Mouse (Mus musculus): ENCODE data around the gene Col4a3bp. TPM values are rescaled to one million over a fixed set of nuclear protein-coding genes. Genes with fewer than 3 reads are reported as not detected.

The Col4a3bp gene
- polyA plus RNA-seq (2012; rRNA removed), result 17.7 and 25.0 TPM in 2 replicates

DNA sequence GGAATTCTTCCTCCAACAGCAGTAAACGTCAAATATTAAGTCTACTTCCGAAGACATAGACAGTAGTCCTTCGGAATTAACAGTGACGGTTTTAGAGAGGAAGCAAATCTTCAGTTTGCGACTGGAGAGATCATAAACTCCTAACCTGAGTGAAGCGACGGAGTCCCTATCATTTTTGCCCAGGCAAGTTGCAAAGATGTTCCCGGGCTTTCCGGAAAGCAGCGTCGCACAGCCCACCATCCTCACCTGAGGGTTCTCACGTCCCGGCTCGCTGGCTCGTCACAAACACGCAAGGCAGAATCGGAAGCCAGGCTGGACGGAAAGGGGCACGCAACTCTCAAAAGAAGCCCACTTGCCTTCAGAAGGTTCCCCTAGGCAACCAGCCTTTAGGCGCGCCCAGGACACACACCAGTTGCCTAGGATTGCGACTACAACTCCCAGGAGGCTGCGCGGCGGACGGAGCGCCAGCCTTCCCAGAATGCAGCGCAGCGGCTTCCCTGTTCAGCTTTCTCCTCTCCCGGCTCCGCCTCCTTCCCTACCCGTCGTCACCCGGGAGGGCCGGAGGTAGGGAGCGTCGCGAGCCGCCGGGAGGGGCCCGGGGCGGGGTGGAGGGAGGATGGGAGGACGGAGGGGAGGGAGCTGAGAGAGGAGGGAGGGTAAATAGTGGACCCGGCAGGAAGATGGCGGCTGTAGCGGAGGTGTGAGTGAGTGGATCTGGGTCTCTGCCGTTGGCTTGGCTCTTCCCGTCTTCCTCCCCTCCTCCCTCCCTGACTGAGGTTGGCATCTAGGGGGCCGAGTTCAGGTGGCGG, at the start of gene Col4a3bp, which contains the start of gene Polk:
Col4a3bp (plus strand) TSS at position 538 of the 809 bp plus-strand sequence.
Polk (minus strand) TSS at position 499 of the 809 bp plus-strand sequence.
- TF ChIP-seq POLR2A (IDR thresholded peaks at IDR 0.05; ENCODE audit: borderline replicate concordance, extremely low read depth, insufficient read depth, insufficient read length, poor library complexity, severe bottlenecking) (peak; percentile 91; the same call in 1 of the 2 replicates), CTCF (IDR thresholded peaks at IDR 0.05; ENCODE audit: borderline replicate concordance, extremely low read depth, insufficient read depth, insufficient read length) (no peak)
- DNase-seq (ENCODE audit: low read depth), result peak; percentile 99

- TF ChIP-seq POLR2A (IDR thresholded peaks at IDR 0.05; ENCODE audit: borderline replicate concordance, extremely low read depth, insufficient read depth, insufficient read length, poor library complexity, severe bottlenecking), result no peak
- TF ChIP-seq CTCF (IDR thresholded peaks at IDR 0.05; ENCODE audit: borderline replicate concordance, extremely low read depth, insufficient read depth, insufficient read length), result no peak
- no peak for DNase-seq (ENCODE audit: low read depth)
Measured at GRCm38 (mm10) chr13:96496630-96497029, 45.8 kb upstream of the Col4a3bp start.

- TF ChIP-seq POLR2A (IDR thresholded peaks at IDR 0.05; ENCODE audit: borderline replicate concordance, extremely low read depth, insufficient read depth, insufficient read length, poor library complexity, severe bottlenecking) (no peak), CTCF (IDR thresholded peaks at IDR 0.05; ENCODE audit: borderline replicate concordance, extremely low read depth, insufficient read depth, insufficient read length) (no peak)
- DNase-seq (ENCODE audit: low read depth), result no peak
Measured at GRCm38 (mm10) chr13:96499891-96500290, 42.5 kb upstream of the Col4a3bp start.

DNA sequence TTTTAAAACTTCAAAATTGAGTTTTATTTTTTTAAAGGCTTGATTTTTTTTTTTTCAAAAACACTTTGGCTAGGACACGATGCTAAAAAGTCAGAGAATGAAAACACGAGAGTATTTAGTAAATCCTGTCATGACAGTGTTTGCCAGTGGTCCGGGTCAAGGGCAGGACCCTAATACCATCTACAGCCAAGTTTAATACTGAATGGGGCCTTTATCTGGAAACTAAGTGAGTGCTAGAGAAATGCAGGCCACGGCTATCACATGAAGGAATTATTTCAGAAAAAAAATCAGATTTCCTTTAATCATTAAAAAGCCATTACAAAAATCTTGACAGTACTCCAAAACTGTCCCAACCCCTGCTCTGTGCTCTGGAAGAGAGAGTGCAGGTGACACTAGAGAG, 36.8 kb upstream of the Col4a3bp start:
- no peak for DNase-seq (ENCODE audit: low read depth)
- TF ChIP-seq CTCF (IDR thresholded peaks at IDR 0.05; ENCODE audit: borderline replicate concordance, extremely low read depth, insufficient read depth, insufficient read length) (no peak), POLR2A (IDR thresholded peaks at IDR 0.05; ENCODE audit: borderline replicate concordance, extremely low read depth, insufficient read depth, insufficient read length, poor library complexity, severe bottlenecking) (no peak)

DNA sequence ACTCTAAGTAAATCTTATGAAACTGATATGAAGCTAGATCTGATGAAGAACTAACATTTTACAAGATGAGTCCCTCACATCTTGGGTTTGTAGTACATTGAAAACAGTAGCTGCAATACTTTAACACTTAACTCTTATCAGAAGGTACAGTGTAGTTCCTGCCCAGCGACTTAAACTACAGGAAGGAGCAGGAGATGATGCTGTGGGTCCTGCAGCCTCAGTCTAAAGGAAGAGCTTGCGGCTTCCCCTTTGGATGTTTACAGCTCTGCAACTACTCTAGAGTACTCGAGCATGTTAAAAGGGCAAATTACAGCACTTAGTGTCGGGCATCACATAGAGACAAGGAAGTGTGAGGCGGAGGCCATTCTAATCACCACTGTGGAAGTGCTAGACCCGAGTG, 36.1 kb upstream of the Col4a3bp start:
- no peak for TF ChIP-seq POLR2A (IDR thresholded peaks at IDR 0.05; ENCODE audit: borderline replicate concordance, extremely low read depth, insufficient read depth, insufficient read length, poor library complexity, severe bottlenecking)
- no peak for TF ChIP-seq CTCF (IDR thresholded peaks at IDR 0.05; ENCODE audit: borderline replicate concordance, extremely low read depth, insufficient read depth, insufficient read length)
- no peak for DNase-seq (ENCODE audit: low read depth)

DNA sequence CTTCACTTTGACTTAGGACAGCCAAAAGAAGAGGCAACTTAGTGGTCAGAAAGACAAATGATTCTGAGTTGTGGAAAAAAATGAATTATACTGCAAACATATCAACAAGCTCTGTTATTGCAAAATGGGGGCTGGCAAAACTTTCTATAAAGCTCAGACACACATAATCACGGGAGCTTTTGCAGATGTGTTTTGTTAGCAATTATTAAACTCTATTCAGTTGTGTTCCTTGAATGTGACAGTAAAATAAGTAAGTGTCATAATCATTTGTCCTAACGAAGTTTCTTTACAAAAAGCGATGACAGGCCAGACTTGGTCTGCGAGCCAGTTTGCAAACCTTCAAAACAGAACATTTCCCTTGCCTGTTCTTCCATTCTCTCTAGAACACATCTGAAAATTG, 34.9 kb upstream of the Col4a3bp start:
- DNase-seq (ENCODE audit: low read depth), result no peak
- no peak for TF ChIP-seq CTCF (IDR thresholded peaks at IDR 0.05; ENCODE audit: borderline replicate concordance, extremely low read depth, insufficient read depth, insufficient read length)
- no peak for TF ChIP-seq POLR2A (IDR thresholded peaks at IDR 0.05; ENCODE audit: borderline replicate concordance, extremely low read depth, insufficient read depth, insufficient read length, poor library complexity, severe bottlenecking)

DNA sequence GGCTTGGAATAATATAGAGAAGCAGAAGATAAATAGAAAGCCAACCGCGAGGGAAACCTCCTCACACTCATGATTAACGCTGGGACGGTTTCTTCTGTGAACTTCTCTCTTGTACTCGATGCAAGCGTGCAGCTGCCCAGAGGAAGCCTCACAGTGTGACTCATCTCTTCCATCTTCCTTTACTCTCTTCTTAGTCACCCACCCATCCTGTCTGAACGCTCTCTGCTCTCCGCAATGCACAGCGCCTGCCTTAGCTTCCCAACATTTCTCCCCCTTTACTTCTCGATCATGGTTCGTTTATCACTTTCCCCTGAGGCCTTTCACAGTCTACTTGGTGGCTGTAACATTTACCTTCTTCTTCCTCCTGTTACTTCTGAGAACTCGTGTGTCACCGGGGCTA, 31.8 kb upstream of the Col4a3bp start:
- TF ChIP-seq POLR2A (IDR thresholded peaks at IDR 0.05; ENCODE audit: borderline replicate concordance, extremely low read depth, insufficient read depth, insufficient read length, poor library complexity, severe bottlenecking), result no peak
- TF ChIP-seq CTCF (IDR thresholded peaks at IDR 0.05; ENCODE audit: borderline replicate concordance, extremely low read depth, insufficient read depth, insufficient read length), result no peak
- no peak for DNase-seq (ENCODE audit: low read depth)

DNA sequence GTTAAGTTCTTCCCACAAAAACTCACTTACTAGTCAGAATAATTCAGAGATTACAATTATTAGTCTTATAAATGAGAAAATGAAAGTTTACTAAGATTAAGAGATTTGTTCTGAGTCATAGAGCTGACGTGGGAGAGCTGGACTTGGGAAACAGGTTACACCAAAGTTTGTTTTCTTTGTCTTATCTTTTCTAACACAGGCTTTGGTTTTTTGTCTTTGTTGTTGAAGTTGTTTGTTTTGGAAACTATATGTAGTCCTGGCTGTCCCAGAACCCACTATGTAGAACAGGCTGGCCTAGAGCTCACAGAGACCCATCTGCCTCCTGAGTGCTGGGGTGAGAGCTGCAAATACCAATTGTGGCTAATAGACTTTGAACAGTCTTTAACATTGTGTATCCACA, 31.2 kb upstream of the Col4a3bp start:
- TF ChIP-seq POLR2A (IDR thresholded peaks at IDR 0.05; ENCODE audit: borderline replicate concordance, extremely low read depth, insufficient read depth, insufficient read length, poor library complexity, severe bottlenecking), result no peak
- no peak for TF ChIP-seq CTCF (IDR thresholded peaks at IDR 0.05; ENCODE audit: borderline replicate concordance, extremely low read depth, insufficient read depth, insufficient read length)
- DNase-seq (ENCODE audit: low read depth), result no peak

DNA sequence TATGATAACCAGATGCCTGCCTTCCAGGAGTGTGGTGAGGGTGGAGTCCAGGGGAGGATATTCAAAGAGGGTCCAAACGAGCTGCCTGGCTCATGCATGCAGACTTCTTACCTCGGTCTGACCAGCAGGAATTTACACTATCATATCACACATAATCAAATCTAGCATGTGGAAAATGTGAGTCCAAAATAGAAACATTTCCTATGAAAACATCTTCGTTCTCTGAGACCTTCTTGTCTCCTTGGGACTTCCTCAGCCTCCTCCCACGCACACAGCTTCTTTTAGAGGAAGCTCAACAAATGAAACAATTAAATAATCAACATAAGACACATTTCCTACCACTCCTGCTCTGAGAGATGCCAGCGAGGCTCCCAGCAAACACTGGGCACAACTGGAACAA, 30.5 kb upstream of the Col4a3bp start:
- TF ChIP-seq CTCF (IDR thresholded peaks at IDR 0.05; ENCODE audit: borderline replicate concordance, extremely low read depth, insufficient read depth, insufficient read length) (no peak), POLR2A (IDR thresholded peaks at IDR 0.05; ENCODE audit: borderline replicate concordance, extremely low read depth, insufficient read depth, insufficient read length, poor library complexity, severe bottlenecking) (no peak)
- no peak for DNase-seq (ENCODE audit: low read depth)

DNA sequence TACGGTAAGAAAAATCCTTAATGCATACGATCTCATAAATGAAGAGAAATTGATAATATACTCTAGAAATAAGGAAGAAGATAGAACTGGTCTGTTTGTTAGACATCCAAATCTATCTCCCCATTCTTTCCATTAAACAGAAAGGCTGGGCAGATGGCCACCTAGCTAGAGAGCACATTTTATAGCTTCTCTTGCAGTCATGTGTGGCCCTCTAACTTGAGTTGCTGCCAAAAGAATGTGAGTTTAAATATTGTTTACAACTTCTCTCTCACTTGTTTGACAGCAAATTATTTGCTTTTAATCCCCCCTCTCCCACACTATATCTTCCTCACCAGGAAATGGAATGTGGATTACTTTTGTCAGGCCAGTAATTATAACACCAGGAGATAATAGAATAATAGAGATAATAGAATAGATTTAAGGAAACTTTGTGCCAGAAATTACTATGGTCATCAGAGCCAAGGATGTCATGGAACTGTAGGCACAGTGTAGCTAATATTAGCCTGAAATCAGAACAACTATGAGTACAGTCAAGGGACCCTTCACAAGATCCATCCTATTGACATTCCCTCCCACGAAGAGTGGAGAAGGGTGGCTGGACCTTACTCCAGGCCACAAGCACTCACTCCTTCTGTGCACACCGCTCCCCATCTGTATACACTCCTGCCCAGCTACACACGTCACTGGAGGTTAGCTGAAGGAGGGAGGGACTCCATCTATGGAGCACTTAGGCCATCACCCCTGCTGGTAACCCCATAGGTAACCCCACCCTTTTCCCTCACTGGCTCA, 28.1 kb upstream of the Col4a3bp start:
- no peak for DNase-seq (ENCODE audit: low read depth)
- TF ChIP-seq POLR2A (IDR thresholded peaks at IDR 0.05; ENCODE audit: borderline replicate concordance, extremely low read depth, insufficient read depth, insufficient read length, poor library complexity, severe bottlenecking), result no peak
- TF ChIP-seq CTCF (IDR thresholded peaks at IDR 0.05; ENCODE audit: borderline replicate concordance, extremely low read depth, insufficient read depth, insufficient read length), result no peak

- no peak for DNase-seq (ENCODE audit: low read depth)
Measured at GRCm38 (mm10) chr13:96516249-96516648, 26.2 kb upstream of the Col4a3bp start.

More at GRCm38 (mm10) chr13:96516249-96516648, 26.2 kb upstream of the Col4a3bp start:
- no peak for TF ChIP-seq POLR2A (IDR thresholded peaks at IDR 0.05; ENCODE audit: borderline replicate concordance, extremely low read depth, insufficient read depth, insufficient read length, poor library complexity, severe bottlenecking)
